Mouse (Mus musculus) embryonic facial prominence, embryonic 15.5 days (tissue): ENCODE results near the gene Hbb-bh2. TPM values are rescaled to one million over a fixed set of nuclear protein-coding genes. Genes with fewer than 3 reads are reported as not detected.

ENCODE experiments used
- ATAC-seq: fragments of 200-750 bp; cut with Nextera tagmentation; 2 replicates; pipeline ENCODE4 v1.8.0; 2017; ENCODE audit warnings: low read depth, moderate TSS enrichment; ENCODE audit not compliant: insufficient number of reproducible peaks, low FRiP score, low TSS enrichment
- H3K27ac ChIP-seq: fragments of 300-500 bp; sonication (generic); replicated peaks from 2 replicates; pipeline ENCODE4 v1.5.1; 2015; ENCODE audit warnings: mild to moderate bottlenecking, inconsistent platforms
- H3K27me3 ChIP-seq: fragments of 300-500 bp; sonication (generic); 2 replicates; pipeline ENCODE4 v1.6.1; 2015; ENCODE audit warnings: inconsistent platforms
- H3K36me3 ChIP-seq: fragments of 300-500 bp; sonication (generic); 2 replicates; pipeline ENCODE4 v1.6.1; 2015; ENCODE audit warnings: mild to moderate bottlenecking, inconsistent platforms
- H3K4me1 ChIP-seq: fragments of 300-500 bp; sonication (generic); 2 replicates; pipeline ENCODE4 v1.6.1; 2015; ENCODE audit warnings: inconsistent platforms
- H3K4me2 ChIP-seq: fragments of 300-500 bp; sonication (generic); replicated peaks from 2 replicates; pipeline ENCODE4 v1.6.1; 2015; ENCODE audit warnings: mild to moderate bottlenecking, inconsistent platforms
- H3K4me3 ChIP-seq: fragments of 300-500 bp; sonication (generic); replicated peaks from 2 replicates; pipeline ENCODE4 v1.5.1; 2015; ENCODE audit warnings: mild to moderate bottlenecking, inconsistent platforms
- H3K9ac ChIP-seq: fragments of 300-500 bp; sonication (generic); 2 replicates; pipeline ENCODE4 v1.6.1; 2015; ENCODE audit warnings: inconsistent platforms
- H3K9me3 ChIP-seq: fragments of 300-500 bp; sonication (generic); replicated peaks from 2 replicates; pipeline ENCODE4 v1.6.1; 2016; ENCODE audit warnings: inconsistent platforms
- WGBS: fragments of 180-500 bp; shearing (Covaris S2); methylation state at CpG from one replicate; pipeline ENCODE4 v1.1.7; 2015; 5-methylcytosine and 5-hydroxymethylcytosine counted together
- polyA plus RNA-seq: library from polyadenylated mRNA; unstranded; fragments of >200 nt; fragmentation: Nextera tagmentation; extraction: Ambion mirVana; gene quantifications from 2 replicates; pipeline ENCODE4 v1.2.1, GENCODE M21; 2015

Gene Hbb-bh2
- not detected in 2 replicates for polyA plus RNA-seq

- Histone ChIP-seq H3K4me2 (no peak within 1 kb of the TSS), H3K4me3 (no peak within 1 kb of the TSS), H3K36me3 (no peaks in the 10 kb centered on the region), H3K27ac (no peak within 1 kb of the TSS), H3K9ac (no peak within 1 kb of the TSS), H3K9me3 (no peaks in the 10 kb centered on the region), H3K27me3 (no peaks in the 10 kb centered on the region), H3K4me1 (no peaks in the 10 kb centered on the region)
- ATAC-seq: no peak
- 65% methylated on average over 3 of the region's 3 CpGs for WGBS
These were observed at the start of gene Hbb-bh2 for GRCm38 (mm10) chr7:103840268-103840667. Gene Hbb-bh2 (minus strand): TSS chr7:103840520.

- Histone ChIP-seq H3K27ac (no peak within 1 kb of the TSS), H3K4me2 (no peak within 1 kb of the TSS), H3K9me3 (no peaks in the 10 kb centered on the region), H3K4me1 (no peaks in the 10 kb centered on the region), H3K9ac (no peak within 1 kb of the TSS), H3K27me3 (no peaks in the 10 kb centered on the region), H3K36me3 (no peaks in the 10 kb centered on the region), H3K4me3 (no peak within 1 kb of the TSS)
- no peak for ATAC-seq
These were observed 45.8 kb upstream of the Hbb-bh2 start, which contains the start of gene Olfr66 for GRCm38 (mm10) chr7:103886152-103886551. Gene Olfr66 (minus strand): TSS chr7:103886252.

GRCm38 (mm10) chr7:103877093-103877492 lies 36.8 kb upstream of the Hbb-bh2 start:
- Histone ChIP-seq H3K27me3 (no peaks in the 10 kb centered on the region), H3K4me3 (no peak overlapping the region), H3K9ac (no peak overlapping the region), H3K4me1 (no peaks in the 10 kb centered on the region), H3K4me2 (no peak overlapping the region), H3K36me3 (no peaks in the 10 kb centered on the region), H3K27ac (no peak overlapping the region), H3K9me3 (no peaks in the 10 kb centered on the region)
- ATAC-seq: no peak
- WGBS: 90% methylated on average over 2 of the region's 2 CpGs

GRCm38 (mm10) chr7:103874451-103874850 lies 34.1 kb upstream of the Hbb-bh2 start:
- no peak for ATAC-seq
- H3K9me3 ChIP-seq: no peaks in the 10 kb centered on the region
- no peak overlapping the region for H3K27ac ChIP-seq
- no peaks in the 10 kb centered on the region for H3K4me1 ChIP-seq
- 41% methylated on average over 5 of the region's 5 CpGs for WGBS
- no peak overlapping the region for H3K4me3 ChIP-seq
- no peaks in the 10 kb centered on the region for H3K27me3 ChIP-seq
- no peak overlapping the region for H3K9ac ChIP-seq
- no peaks in the 10 kb centered on the region for H3K36me3 ChIP-seq
- no peak overlapping the region for H3K4me2 ChIP-seq

- no peaks in the 10 kb centered on the region for H3K4me1 ChIP-seq
- 4% methylated on average over 1 of the region's 1 CpGs for WGBS
- H3K27ac ChIP-seq: no peak overlapping the region
- H3K4me3 ChIP-seq: no peak overlapping the region
- H3K4me2 ChIP-seq: no peak overlapping the region
- H3K9me3 ChIP-seq: no peaks in the 10 kb centered on the region
- no peaks in the 10 kb centered on the region for H3K36me3 ChIP-seq
- ATAC-seq: no peak
- no peak overlapping the region for H3K9ac ChIP-seq
- H3K27me3 ChIP-seq: no peaks in the 10 kb centered on the region
These were observed 32.7 kb upstream of the Hbb-bh2 start for GRCm38 (mm10) chr7:103873064-103873463.

- ATAC-seq: no peak
These were observed 30.3 kb upstream of the Hbb-bh2 start for GRCm38 (mm10) chr7:103870667-103871066.

GRCm38 (mm10) chr7:103865716-103866115 lies 25.4 kb upstream of the Hbb-bh2 start:
- ATAC-seq: no peak
- H3K27ac ChIP-seq: no peak overlapping the region
- no peaks in the 10 kb centered on the region for H3K9me3 ChIP-seq
- no peaks in the 10 kb centered on the region for H3K36me3 ChIP-seq
- no peaks in the 10 kb centered on the region for H3K27me3 ChIP-seq
- H3K9ac ChIP-seq: no peak overlapping the region
- H3K4me3 ChIP-seq: no peak overlapping the region
- no peaks in the 10 kb centered on the region for H3K4me1 ChIP-seq
- H3K4me2 ChIP-seq: no peak overlapping the region

More at GRCm38 (mm10) chr7:103870667-103871066, 30.3 kb upstream of the Hbb-bh2 start:
- Histone ChIP-seq H3K9ac (no peak overlapping the region), H3K4me1 (no peaks in the 10 kb centered on the region), H3K4me3 (no peak overlapping the region), H3K9me3 (no peaks in the 10 kb centered on the region), H3K27me3 (no peaks in the 10 kb centered on the region), H3K27ac (no peak overlapping the region), H3K36me3 (no peaks in the 10 kb centered on the region), H3K4me2 (no peak overlapping the region)

GRCm38 (mm10) chr7:103861531-103861930 lies 21.2 kb upstream of the Hbb-bh2 start:
- Histone ChIP-seq H3K4me1 (no peaks in the 10 kb centered on the region), H3K27ac (no peak overlapping the region), H3K4me2 (no peak overlapping the region), H3K4me3 (no peak overlapping the region), H3K9me3 (no peaks in the 10 kb centered on the region), H3K9ac (no peak overlapping the region), H3K36me3 (no peaks in the 10 kb centered on the region), H3K27me3 (no peaks in the 10 kb centered on the region)
- WGBS: 84% methylated on average over 3 of the region's 3 CpGs
- no peak for ATAC-seq

GRCm38 (mm10) chr7:103860855-103861254 lies 20.5 kb upstream of the Hbb-bh2 start:
- 49% methylated on average over 1 of the region's 1 CpGs for WGBS
- Histone ChIP-seq H3K27me3 (no peaks in the 10 kb centered on the region), H3K9me3 (no peaks in the 10 kb centered on the region), H3K4me3 (no peak overlapping the region), H3K36me3 (no peaks in the 10 kb centered on the region), H3K4me1 (no peaks in the 10 kb centered on the region), H3K4me2 (no peak overlapping the region), H3K9ac (no peak overlapping the region), H3K27ac (no peak overlapping the region)
- ATAC-seq: no peak

- no peaks in the 10 kb centered on the region for H3K4me1 ChIP-seq
- no peak overlapping the region for H3K27ac ChIP-seq
- no peak for ATAC-seq
- H3K36me3 ChIP-seq: no peaks in the 10 kb centered on the region
- H3K9ac ChIP-seq: no peak overlapping the region
- H3K4me2 ChIP-seq: no peak overlapping the region
- no peaks in the 10 kb centered on the region for H3K9me3 ChIP-seq
- 54% methylated on average over 2 of the region's 2 CpGs for WGBS
- no peak overlapping the region for H3K4me3 ChIP-seq
- no peaks in the 10 kb centered on the region for H3K27me3 ChIP-seq
These were observed 18.8 kb upstream of the Hbb-bh2 start for GRCm38 (mm10) chr7:103859076-103859475.

GRCm38 (mm10) chr7:103854669-103855068 lies 14.3 kb upstream of the Hbb-bh2 start:
- H3K4me3 ChIP-seq: no peak overlapping the region
- 58% methylated on average over 1 of the region's 1 CpGs for WGBS
- no peak for ATAC-seq
- H3K36me3 ChIP-seq: no peaks in the 10 kb centered on the region
- H3K9ac ChIP-seq: no peak overlapping the region
- H3K4me2 ChIP-seq: no peak overlapping the region
- H3K27ac ChIP-seq: no peak overlapping the region
- no peaks in the 10 kb centered on the region for H3K9me3 ChIP-seq
- no peaks in the 10 kb centered on the region for H3K4me1 ChIP-seq
- no peaks in the 10 kb centered on the region for H3K27me3 ChIP-seq

GRCm38 (mm10) chr7:103853090-103853489 lies 12.8 kb upstream of the Hbb-bh2 start, which contains the start of gene Hbb-y:
Gene Hbb-y (minus strand): TSS chr7:103853216.
- no peak within 1 kb of the TSS for H3K4me2 ChIP-seq
- no peak within 1 kb of the TSS for H3K9ac ChIP-seq
- H3K4me3 ChIP-seq: no peak within 1 kb of the TSS
- WGBS: 59% methylated on average over 2 of the region's 2 CpGs
- no peaks in the 10 kb centered on the region for H3K36me3 ChIP-seq
- no peaks in the 10 kb centered on the region for H3K27me3 ChIP-seq
- no peak within 1 kb of the TSS for H3K27ac ChIP-seq
- no peak for ATAC-seq
- no peaks in the 10 kb centered on the region for H3K9me3 ChIP-seq
- no peaks in the 10 kb centered on the region for H3K4me1 ChIP-seq
